In the genomic region with DNA sequence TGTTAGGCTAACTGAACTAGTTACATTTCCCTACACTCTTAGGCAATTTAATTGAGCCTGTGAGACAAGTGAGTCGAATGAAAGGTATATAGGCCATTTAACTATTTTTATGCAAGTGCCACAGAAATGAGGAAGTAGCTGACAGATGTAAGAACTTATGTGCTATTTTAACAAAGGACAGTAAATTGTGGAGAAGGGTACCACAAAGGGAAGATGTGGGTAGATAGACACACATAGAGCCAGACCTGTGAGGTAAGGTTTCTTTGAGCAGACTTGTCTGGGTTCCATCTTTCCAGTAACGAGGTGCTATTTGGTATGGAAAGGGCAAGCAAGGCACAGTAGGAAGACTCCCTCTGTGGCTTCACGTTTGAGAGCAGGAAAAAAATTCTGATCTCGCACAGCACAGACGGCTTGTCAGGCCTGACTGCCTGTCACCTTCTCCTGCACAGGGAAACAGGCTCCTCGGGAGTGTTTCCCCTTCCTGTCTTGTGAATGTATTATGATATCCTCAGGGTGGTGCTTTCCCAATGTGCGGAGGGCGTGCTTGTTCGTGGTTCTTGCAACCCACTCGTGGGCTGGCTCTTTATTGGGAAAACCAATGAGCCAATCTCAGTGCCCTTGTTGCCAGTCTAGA, we compare ENCODE assay signal across 28 mouse cellular contexts.
DNase-seq lines count a peak whose midpoint lies in the region; ATAC-seq lines count a peak whose summit lies in the region.
"Had no signal": no experiment of that assay in that cellular context is flagged by ENCODE, and none has a peak within 500 bp of the region (broad histone marks: within the 10 kb centered on the region; RNA-seq: fewer than 3 reads in every experiment).

No protein-coding gene starts in this region.

- DNase-seq in limb, embryonic 10.5 days (ENCODE audit: low spot score): no peak
- peak; percentile 7 to 11 for DNase-seq in B cell, adult 2 months
- no peak for DNase-seq in layer of hippocampus, postnatal 14 days (ENCODE audit: low spot score in 2 of 2)
- DNase-seq in frontal cortex, postnatal 25 days (ENCODE audit: low spot score in 2 of 2): no peak
- DNase-seq: adrenal gland, postnatal 14 days; cerebellum, adult 11-12 months; cerebellum, adult 9-11 months; gastrocnemius, postnatal 25 days; heart, adult 2 months; heart, postnatal 10 days; kidney, adult 18-20 months; layer of hippocampus, adult 9-11 months; liver, postnatal 0 days; lung, postnatal 36 days; midbrain, embryonic 14.5 days; right cerebral cortex, adult 18-20 months; thymus, postnatal 25 days had no signal

- H3K27me3 ChIP-seq in limb, embryonic 12.5 days: no peaks in the 10 kb centered on the region
- H3K27me3 ChIP-seq in limb, embryonic 10.5 days (ENCODE audit: low read depth, poor library complexity, severe bottlenecking): no peaks in the 10 kb centered on the region
- H3K27me3 ChIP-seq in liver, embryonic 12.5 days (replicated peaks): no peaks in the 10 kb centered on the region
- H3K27me3 ChIP-seq: forebrain, embryonic 13.5 days; heart, embryonic 13.5 days; limb, embryonic 13.5 days had no signal

- H3K9ac ChIP-seq in limb, embryonic 12.5 days (replicated peaks): no peak overlapping the region
- no peak overlapping the region for H3K9ac ChIP-seq in liver, embryonic 12.5 days
- H3K9ac ChIP-seq: forebrain, embryonic 13.5 days; heart, embryonic 13.5 days; limb, embryonic 13.5 days; liver, postnatal 0 days had no signal

- no peak overlapping the region for H3K4me3 ChIP-seq in limb, embryonic 12.5 days (replicated peaks)
- no peak overlapping the region for H3K4me3 ChIP-seq in limb, embryonic 10.5 days
- no peak overlapping the region for H3K4me3 ChIP-seq in liver, embryonic 12.5 days
- H3K4me3 ChIP-seq: erythroblast, embryonic 14.5 days; forebrain, embryonic 13.5 days; heart, adult 2 months; heart, embryonic 13.5 days; limb, embryonic 13.5 days had no signal

- peaks cover 22% of the 10 kb centered on the region for H3K4me1 ChIP-seq in limb, embryonic 12.5 days (replicated peaks)
- peaks cover 21% of the 10 kb centered on the region for H3K4me1 ChIP-seq in limb, embryonic 10.5 days
- H3K4me1 ChIP-seq in liver, embryonic 12.5 days: peaks cover 32% of the 10 kb centered on the region

- ATAC-seq in limb, embryonic 12.5 days (ENCODE audit: insufficient number of reproducible peaks, insufficient read depth, low FRiP score, low TSS enrichment, low read depth): no peak
- ATAC-seq in common myeloid progenitor, adult 5-6 weeks (replicated peaks; ENCODE audit: low read depth, poor library complexity, severe bottlenecking): peak; percentile 87
- ATAC-seq in megakaryocyte progenitor cell, adult 5-6 weeks (replicated peaks; ENCODE audit: poor library complexity): peak; percentile 38
- ATAC-seq in liver, embryonic 12.5 days: no peak
- ATAC-seq: hindbrain, embryonic 16.5 days; liver, postnatal 0 days had no signal

- peak overlapping the region; percentile 41; the same call in 1 of the 2 replicates for H3K27ac ChIP-seq in limb, embryonic 12.5 days
- no peak overlapping the region for H3K27ac ChIP-seq in limb, embryonic 10.5 days
- no peak overlapping the region for H3K27ac ChIP-seq in liver, embryonic 12.5 days
- H3K27ac ChIP-seq: forebrain, embryonic 13.5 days; heart, adult 2 months; heart, embryonic 13.5 days; limb, embryonic 13.5 days had no signal

- WGBS in limb, embryonic 12.5 days: 60% methylated on average over 10 of the region's 10 CpGs
- WGBS in limb, embryonic 10.5 days: 80% methylated on average over 10 of the region's 10 CpGs
- 51% methylated on average over 10 of the region's 10 CpGs for WGBS in liver, embryonic 12.5 days (ENCODE audit: insufficient replicate concordance)

- peaks cover 54% of the 10 kb centered on the region for H3K36me3 ChIP-seq in limb, embryonic 12.5 days
- peaks cover 56% of the 10 kb centered on the region for H3K36me3 ChIP-seq in limb, embryonic 10.5 days
- peaks cover 88% of the 10 kb centered on the region for H3K36me3 ChIP-seq in liver, embryonic 12.5 days

- H3K9me3 ChIP-seq in limb, embryonic 12.5 days: no peaks in the 10 kb centered on the region
- no peaks in the 10 kb centered on the region for H3K9me3 ChIP-seq in limb, embryonic 10.5 days (replicated peaks)
- H3K9me3 ChIP-seq in liver, embryonic 12.5 days (replicated peaks): no peaks in the 10 kb centered on the region
- H3K9me3 ChIP-seq: forebrain, embryonic 13.5 days; G1E; heart, embryonic 13.5 days; limb, embryonic 13.5 days had no signal

- no peak overlapping the region for H3K4me2 ChIP-seq in limb, embryonic 12.5 days
- no peak overlapping the region for H3K4me2 ChIP-seq in liver, embryonic 12.5 days
- H3K4me2 ChIP-seq: forebrain, embryonic 13.5 days; heart, embryonic 13.5 days; liver, embryonic 11.5 days had no signal

Comparison
In these comparisons a context has a peak if more than half of its experiments do, and no peak if none do; other contexts are left out.
1. ATAC-seq: peak in common myeloid progenitor, adult 5-6 weeks (single experiment) and megakaryocyte progenitor cell, adult 5-6 weeks (single experiment); none in limb, embryonic 12.5 days (single experiment) and liver, embryonic 12.5 days (single experiment).
2. DNase-seq: peak in B cell, adult 2 months (2 of 2); none in limb, embryonic 10.5 days (single experiment), layer of hippocampus, postnatal 14 days (0 of 2) and frontal cortex, postnatal 25 days (0 of 2).